Mouse (Mus musculus) neural tube, embryonic 14.5 days (tissue): ENCODE results near the gene Gm10643. TPM values are rescaled to one million over a fixed set of nuclear protein-coding genes. Genes with fewer than 3 reads are reported as not detected.

ENCODE experiments used
- ATAC-seq: fragments of 200-750 bp; cut with Nextera tagmentation; 2 replicates; pipeline ENCODE4 v1.8.0; 2017; ENCODE audit warnings: low read depth, mild to moderate bottlenecking, moderate TSS enrichment, moderate library complexity
- H3K27ac ChIP-seq: fragments of 300-500 bp; sonication (generic); 2 replicates; pipeline ENCODE4 v1.5.1; 2014; ENCODE audit warnings: low read depth, mild to moderate bottlenecking, control low read depth, low read length, moderate library complexity, mixed read lengths
- H3K27me3 ChIP-seq: fragments of 300-500 bp; sonication (generic); 2 replicates; pipeline ENCODE4 v1.6.1; 2014; ENCODE audit warnings: low read length; ENCODE audit not compliant: control insufficient read depth, insufficient read depth
- H3K36me3 ChIP-seq: fragments of 300-500 bp; sonication (generic); 2 replicates; pipeline ENCODE4 v1.6.1; 2014; ENCODE audit warnings: low read length, mixed read lengths; ENCODE audit not compliant: control insufficient read depth, insufficient read depth
- H3K4me1 ChIP-seq: fragments of 300-500 bp; sonication (generic); 2 replicates; pipeline ENCODE4 v1.6.1; 2014; ENCODE audit warnings: low read length; ENCODE audit not compliant: control insufficient read depth, insufficient read depth
- H3K4me2 ChIP-seq: fragments of 300-500 bp; sonication (generic); 2 replicates; pipeline ENCODE4 v1.6.1; 2014; ENCODE audit warnings: mild to moderate bottlenecking, low read depth, low read length, control low read depth
- H3K4me3 ChIP-seq: fragments of 300-500 bp; sonication (generic); 2 replicates; pipeline ENCODE4 v1.5.1; 2014; ENCODE audit warnings: low read depth, low read length, control low read depth, mixed read lengths
- H3K9ac ChIP-seq: fragments of 300-500 bp; sonication (generic); replicated peaks from 2 replicates; pipeline ENCODE4 v1.6.1; 2014; ENCODE audit warnings: low read depth, mild to moderate bottlenecking, control low read depth, low read length, mixed read lengths
- H3K9me3 ChIP-seq: fragments of 300-500 bp; sonication (generic); 2 replicates; pipeline ENCODE4 v1.6.1; 2016; ENCODE audit warnings: low read length; ENCODE audit not compliant: control insufficient read depth
- WGBS: fragments of 180-500 bp; shearing (Covaris S2); extraction: QIAGEN DNeasy Blood & Tissue Kit; methylation state at CpG from one replicate; pipeline ENCODE4 v1.1.7; 2014; 5-methylcytosine and 5-hydroxymethylcytosine counted together
- polyA plus RNA-seq: library from polyadenylated mRNA; unstranded; fragments of >200 nt; fragmentation: Nextera tagmentation; extraction: Ambion mirVana; gene quantifications from 2 replicates; pipeline ENCODE4 v1.2.1, GENCODE M21; 2014

Gm10643 gene
- polyA plus RNA-seq, 1 experiment from 2014 or later: 1.8 TPM

- H3K4me1 ChIP-seq: no peaks in the 10 kb centered on the region
- H3K36me3 ChIP-seq: peaks cover 68% of the 10 kb centered on the region
- no peak overlapping the region for H3K4me2 ChIP-seq
- no peak overlapping the region for H3K27ac ChIP-seq
- ATAC-seq: no peak
- 78% methylated on average over 8 of the region's 8 CpGs for WGBS
- H3K4me3 ChIP-seq: no peak overlapping the region
- no peaks in the 10 kb centered on the region for H3K9me3 ChIP-seq
- H3K27me3 ChIP-seq: no peaks in the 10 kb centered on the region
- H3K9ac ChIP-seq: no peak overlapping the region
Observed at GRCm38 (mm10) chr8:84096061-84096460, 31.1 kb upstream of the Gm10643 start.

GRCm38 (mm10) chr8:84090585-84090984, 25.6 kb upstream of the Gm10643 start:
- Histone ChIP-seq H3K9ac (no peak overlapping the region), H3K4me3 (no peak overlapping the region), H3K4me1 (no peaks in the 10 kb centered on the region), H3K9me3 (no peaks in the 10 kb centered on the region), H3K27ac (no peak overlapping the region), H3K27me3 (no peaks in the 10 kb centered on the region), H3K4me2 (no peak overlapping the region), H3K36me3 (peaks cover 55% of the 10 kb centered on the region)
- ATAC-seq: no peak
- 91% methylated on average over 8 of the region's 8 CpGs for WGBS

DNA sequence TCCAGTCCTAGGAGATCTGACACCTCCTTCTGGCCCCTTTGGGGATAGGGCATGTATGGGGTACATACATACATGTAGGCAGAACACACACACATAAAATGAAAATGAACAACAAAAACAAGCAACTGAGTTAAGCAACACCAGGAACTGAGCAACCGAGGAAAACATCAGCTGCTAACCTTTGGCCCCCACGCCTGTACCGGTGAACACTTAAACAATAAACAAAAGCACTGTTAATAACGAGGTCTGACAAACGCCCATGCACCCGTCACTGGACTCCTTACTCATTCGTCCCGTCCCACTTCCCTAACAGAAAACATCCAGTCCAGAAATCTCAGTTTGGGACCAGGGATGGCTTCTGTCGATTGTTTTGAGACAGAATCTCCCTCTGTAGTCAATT, 24.3 kb upstream of the Gm10643 start:
- Histone ChIP-seq H3K27ac (no peak overlapping the region), H3K4me3 (no peak overlapping the region)
- 89% methylated on average over 9 of the region's 9 CpGs for WGBS

DNA sequence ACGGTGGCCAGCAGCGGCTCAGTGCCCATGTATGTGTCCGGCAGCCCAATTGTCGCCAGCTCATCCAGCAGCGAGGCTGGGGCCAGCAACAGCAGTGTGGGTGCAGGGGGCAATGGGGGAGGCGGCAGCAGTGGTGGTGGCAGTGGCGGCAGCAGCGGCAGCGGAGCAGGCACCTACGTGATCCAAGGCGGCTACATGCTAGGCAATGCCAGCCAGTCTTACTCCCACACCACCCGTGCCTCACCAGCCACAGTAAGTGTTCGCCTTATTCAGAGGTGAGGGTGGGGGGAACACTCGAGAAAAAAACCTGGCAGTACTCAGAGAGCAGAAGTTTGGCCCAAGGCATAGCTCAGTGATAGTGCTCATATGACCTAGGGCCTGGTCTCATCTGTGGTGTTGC, 22.9 kb upstream of the Gm10643 start:
- H3K4me1 ChIP-seq: no peaks in the 10 kb centered on the region
- no peak overlapping the region for H3K27ac ChIP-seq
- no peak overlapping the region for H3K9ac ChIP-seq
- WGBS: 98% methylated on average over 14 of the region's 14 CpGs
- H3K4me3 ChIP-seq: no peak overlapping the region
- no peak overlapping the region for H3K4me2 ChIP-seq
- H3K27me3 ChIP-seq: no peaks in the 10 kb centered on the region
- no peaks in the 10 kb centered on the region for H3K9me3 ChIP-seq
- H3K36me3 ChIP-seq: peaks cover 42% of the 10 kb centered on the region
- no peak for ATAC-seq

More for the DNA sequence above, 24.3 kb upstream of the Gm10643 start:
- ATAC-seq: no peak
- H3K36me3 ChIP-seq: peaks cover 47% of the 10 kb centered on the region
- H3K4me2 ChIP-seq: no peak overlapping the region
- no peak overlapping the region for H3K9ac ChIP-seq
- no peaks in the 10 kb centered on the region for H3K27me3 ChIP-seq
- no peaks in the 10 kb centered on the region for H3K4me1 ChIP-seq
- no peaks in the 10 kb centered on the region for H3K9me3 ChIP-seq

DNA sequence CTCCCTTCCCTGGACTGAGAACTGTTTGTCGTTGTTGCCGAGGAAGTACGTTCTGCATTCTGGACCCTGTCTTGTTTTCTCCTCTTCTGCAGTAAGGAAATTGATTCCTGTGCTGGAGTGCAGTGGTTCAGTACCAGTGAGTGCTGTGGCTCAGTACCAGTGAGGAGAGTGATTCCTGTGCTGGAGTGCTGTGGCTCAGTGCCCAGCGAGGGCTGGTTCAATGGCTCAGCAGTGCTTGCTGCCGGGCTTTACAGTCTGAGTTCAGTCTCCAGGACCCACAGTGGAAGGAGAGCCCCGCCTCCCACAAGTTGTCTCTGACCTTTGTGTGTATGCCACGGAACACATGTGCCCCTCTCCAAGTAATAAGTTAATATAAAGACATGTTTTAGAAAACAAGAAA, 22.2 kb upstream of the Gm10643 start:
- H3K9ac ChIP-seq: no peak overlapping the region
- H3K27ac ChIP-seq: no peak overlapping the region
- 92% methylated on average over 7 of the region's 7 CpGs for WGBS
- no peak for ATAC-seq
- H3K4me1 ChIP-seq: no peaks in the 10 kb centered on the region
- no peak overlapping the region for H3K4me3 ChIP-seq
- H3K9me3 ChIP-seq: no peaks in the 10 kb centered on the region
- H3K27me3 ChIP-seq: no peaks in the 10 kb centered on the region
- H3K4me2 ChIP-seq: no peak overlapping the region
- peaks cover 44% of the 10 kb centered on the region for H3K36me3 ChIP-seq

GRCm38 (mm10) chr8:84084341-84085115, 19.6 kb upstream of the Gm10643 start:
- Histone ChIP-seq H3K27ac (no peak overlapping the region), H3K36me3 (peaks cover 41% of the 10 kb centered on the region), H3K9ac (no peak overlapping the region), H3K4me1 (no peaks in the 10 kb centered on the region), H3K27me3 (no peaks in the 10 kb centered on the region), H3K9me3 (no peaks in the 10 kb centered on the region), H3K4me3 (no peak overlapping the region), H3K4me2 (no peak overlapping the region)
- 35% methylated on average over 42 of the region's 42 CpGs for WGBS
- no peak for ATAC-seq

GRCm38 (mm10) chr8:84083829-84084241, 18.9 kb upstream of the Gm10643 start:
- Histone ChIP-seq H3K9me3 (no peaks in the 10 kb centered on the region), H3K9ac (no peak overlapping the region), H3K4me1 (no peaks in the 10 kb centered on the region), H3K36me3 (peaks cover 35% of the 10 kb centered on the region), H3K4me2 (no peak overlapping the region), H3K27ac (no peak overlapping the region), H3K27me3 (no peaks in the 10 kb centered on the region), H3K4me3 (no peak overlapping the region)
- WGBS: 24% methylated on average over 8 of the region's 8 CpGs
- no peak; the same call in 1 of the 2 replicates for ATAC-seq

DNA sequence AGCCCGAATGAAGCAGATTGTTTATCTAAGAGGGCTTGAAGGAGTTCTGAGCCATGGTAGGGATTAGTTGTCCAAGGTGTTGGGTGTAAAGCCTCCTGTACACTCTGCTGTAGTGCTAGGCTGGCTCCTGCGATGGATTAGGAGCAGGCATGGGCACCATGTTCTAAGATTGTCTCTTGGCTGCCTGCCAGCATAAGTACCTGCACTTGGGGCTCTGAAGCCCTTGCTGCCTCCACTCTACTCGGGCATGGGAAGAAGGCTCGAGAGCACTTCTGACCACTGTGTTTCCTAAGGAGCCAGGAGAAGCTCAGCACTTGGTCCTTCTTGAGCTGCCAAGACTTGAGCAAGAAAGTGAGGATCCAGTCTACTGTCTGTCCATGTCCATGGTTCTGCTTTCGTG, 14.3 kb upstream of the Gm10643 start:
- Histone ChIP-seq H3K36me3 (peaks cover 17% of the 10 kb centered on the region), H3K27ac (no peak overlapping the region), H3K9ac (no peak overlapping the region), H3K4me3 (no peak overlapping the region), H3K4me2 (no peak overlapping the region), H3K9me3 (no peaks in the 10 kb centered on the region), H3K27me3 (no peaks in the 10 kb centered on the region), H3K4me1 (no peaks in the 10 kb centered on the region)
- no peak for ATAC-seq
- 93% methylated on average over 5 of the region's 5 CpGs for WGBS

DNA sequence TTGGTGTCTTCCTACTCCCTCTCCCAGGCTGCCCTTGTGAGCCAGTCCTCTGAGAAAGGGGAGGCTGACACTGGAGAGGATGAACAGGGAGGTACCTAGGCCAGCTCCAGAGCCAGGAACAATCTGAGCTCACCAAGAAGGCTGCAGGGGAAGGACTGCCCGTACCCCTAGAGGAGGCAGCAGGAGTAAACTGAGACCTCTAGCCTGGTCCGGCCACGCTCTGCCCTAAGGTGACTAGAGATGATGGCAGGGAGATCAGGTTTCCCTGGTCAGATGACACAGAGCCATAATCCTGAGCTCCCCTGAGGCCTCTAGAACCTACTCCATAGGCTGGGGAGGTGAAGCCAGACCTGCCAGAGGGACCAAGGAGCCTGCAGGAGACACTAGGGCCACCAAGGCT, 11.9 kb upstream of the Gm10643 start:
- H3K4me1 ChIP-seq: peaks cover 12% of the 10 kb centered on the region
- no peak overlapping the region for H3K4me3 ChIP-seq
- no peak for ATAC-seq
- no peaks in the 10 kb centered on the region for H3K9me3 ChIP-seq
- H3K27me3 ChIP-seq: no peaks in the 10 kb centered on the region
- no peak overlapping the region for H3K27ac ChIP-seq
- no peak overlapping the region for H3K4me2 ChIP-seq
- peaks cover 7% of the 10 kb centered on the region; the same call in 1 of the 2 replicates for H3K36me3 ChIP-seq
- WGBS: 79% methylated on average over 3 of the region's 3 CpGs
- H3K9ac ChIP-seq: no peak overlapping the region
